Mouse (Mus musculus): ENCODE results near the gene Hnrnpul1. TPM values are rescaled to one million over a fixed set of nuclear protein-coding genes. Genes with fewer than 3 reads are reported as not detected.

The Hnrnpul1 gene
- polyA plus RNA-seq, 1 experiment = 84.0 TPM

- no peaks in the 10 kb centered on the region for H3K79me3 ChIP-seq (ENCODE audit: low read depth)
These were observed 74.6 kb downstream of the Hnrnpul1 start for GRCm38 (mm10) chr7:25679971-25680370.

GRCm38 (mm10) chr7:25677013-25677412 lies 77.5 kb downstream of the Hnrnpul1 start:
- TF ChIP-seq CEBPB (IDR thresholded peaks at IDR 0.05; ENCODE audit: low read depth) (no peak), MYOG (IDR thresholded peaks at IDR 0.05; ENCODE audit: control insufficient read depth, extremely low read depth, insufficient read length) (no peak), MAX (IDR thresholded peaks at IDR 0.05) (no peak), MYOD1 (IDR thresholded peaks at IDR 0.05; ENCODE audit: control insufficient read depth, insufficient read length, low read depth) (no peak)
- Histone ChIP-seq H3K4me3 (ENCODE audit: insufficient read depth, poor library complexity, severe bottlenecking) (no peak overlapping the region), H3K79me2 (ENCODE audit: control insufficient read depth, insufficient read depth) (no peaks in the 10 kb centered on the region)

More at GRCm38 (mm10) chr7:25679971-25680370, 74.6 kb downstream of the Hnrnpul1 start:
- Histone ChIP-seq H3ac (ENCODE audit: control insufficient read depth, insufficient read length, low read depth) (no peak overlapping the region), H3K79me2 (ENCODE audit: control insufficient read depth, insufficient read depth) (no peaks in the 10 kb centered on the region), H3K36me3 (ENCODE audit: control insufficient read depth, insufficient read depth) (no peaks in the 10 kb centered on the region), H3K4me3 (ENCODE audit: insufficient read depth, poor library complexity, severe bottlenecking) (peak overlapping the region; percentile 36), H3K27me3 (ENCODE audit: control insufficient read depth, insufficient read depth, insufficient read length) (no peaks in the 10 kb centered on the region)
- TF ChIP-seq USF1 (IDR thresholded peaks at IDR 0.05; ENCODE audit: low read depth) = no peak
- no peak for TF ChIP-seq MAX (IDR thresholded peaks at IDR 0.05)
- no peak for TF ChIP-seq CEBPB (IDR thresholded peaks at IDR 0.05; ENCODE audit: low read depth)
- TF ChIP-seq FOSL1 (IDR thresholded peaks at IDR 0.05; ENCODE audit: insufficient read depth, low read length, poor library complexity, severe bottlenecking) = no peak
- no peak for TF ChIP-seq MYOD1 (IDR thresholded peaks at IDR 0.05; ENCODE audit: control insufficient read depth, insufficient read length, low read depth)
- no peak for TF ChIP-seq MYOG (IDR thresholded peaks at IDR 0.05; ENCODE audit: control insufficient read depth, extremely low read depth, insufficient read length)
- TF ChIP-seq CTCF (IDR thresholded peaks at IDR 0.05; ENCODE audit: control insufficient read depth, insufficient read depth, insufficient read length) = no peak

GRCm38 (mm10) chr7:25676085-25676781 lies 78.3 kb downstream of the Hnrnpul1 start:
- no peaks in the 10 kb centered on the region for H3K36me3 ChIP-seq (ENCODE audit: control insufficient read depth, insufficient read depth)
- H3ac ChIP-seq (ENCODE audit: control insufficient read depth, insufficient read length, low read depth) = no peak overlapping the region
- H3K27me3 ChIP-seq (ENCODE audit: control insufficient read depth, insufficient read depth, insufficient read length) = peaks cover 8% of the 10 kb centered on the region
- no peak overlapping the region for H3K4me3 ChIP-seq (ENCODE audit: insufficient read depth, poor library complexity, severe bottlenecking)
- H3K79me3 ChIP-seq (ENCODE audit: low read depth) = no peaks in the 10 kb centered on the region
- H3K79me2 ChIP-seq (ENCODE audit: control insufficient read depth, insufficient read depth) = no peaks in the 10 kb centered on the region
- TF ChIP-seq MAX (IDR thresholded peaks at IDR 0.05) = no peak
- TF ChIP-seq USF1 (IDR thresholded peaks at IDR 0.05; ENCODE audit: low read depth) = no peak
- TF ChIP-seq MYOG (IDR thresholded peaks at IDR 0.05; ENCODE audit: control insufficient read depth, extremely low read depth, insufficient read length) = no peak
- TF ChIP-seq CEBPB (IDR thresholded peaks at IDR 0.05; ENCODE audit: low read depth) = no peak
- no peak for TF ChIP-seq FOSL1 (IDR thresholded peaks at IDR 0.05; ENCODE audit: insufficient read depth, low read length, poor library complexity, severe bottlenecking)
- no peak for TF ChIP-seq MYOD1 (IDR thresholded peaks at IDR 0.05; ENCODE audit: control insufficient read depth, insufficient read length, low read depth)
- TF ChIP-seq CTCF (IDR thresholded peaks at IDR 0.05; ENCODE audit: control insufficient read depth, insufficient read depth, insufficient read length) = no peak

More at GRCm38 (mm10) chr7:25677013-25677412, 77.5 kb downstream of the Hnrnpul1 start:
- Histone ChIP-seq H3ac (ENCODE audit: control insufficient read depth, insufficient read length, low read depth) (no peak overlapping the region), H3K79me3 (ENCODE audit: low read depth) (no peaks in the 10 kb centered on the region), H3K27me3 (ENCODE audit: control insufficient read depth, insufficient read depth, insufficient read length) (peaks cover 8% of the 10 kb centered on the region), H3K36me3 (ENCODE audit: control insufficient read depth, insufficient read depth) (no peaks in the 10 kb centered on the region)

GRCm38 (mm10) chr7:25675405-25675804 lies 79.2 kb downstream of the Hnrnpul1 start:
- Histone ChIP-seq H3ac (ENCODE audit: control insufficient read depth, insufficient read length, low read depth) (no peak overlapping the region), H3K36me3 (ENCODE audit: control insufficient read depth, insufficient read depth) (no peaks in the 10 kb centered on the region), H3K79me3 (ENCODE audit: low read depth) (no peaks in the 10 kb centered on the region), H3K79me2 (ENCODE audit: control insufficient read depth, insufficient read depth) (no peaks in the 10 kb centered on the region), H3K27me3 (ENCODE audit: control insufficient read depth, insufficient read depth, insufficient read length) (peaks cover 8% of the 10 kb centered on the region), H3K4me3 (ENCODE audit: insufficient read depth, poor library complexity, severe bottlenecking) (no peak overlapping the region)
- TF ChIP-seq MAX (IDR thresholded peaks at IDR 0.05) (no peak), MYOD1 (IDR thresholded peaks at IDR 0.05; ENCODE audit: control insufficient read depth, insufficient read length, low read depth) (no peak), CEBPB (IDR thresholded peaks at IDR 0.05; ENCODE audit: low read depth) (no peak)

GRCm38 (mm10) chr7:25674719-25675300 lies 79.7 kb downstream of the Hnrnpul1 start, which contains the start of gene Tmem91:
TSS of gene Tmem91 (minus strand) at chr7:25675166.
- Histone ChIP-seq H3K27me3 (ENCODE audit: control insufficient read depth, insufficient read depth, insufficient read length) (peaks cover 8% of the 10 kb centered on the region), H3ac (ENCODE audit: control insufficient read depth, insufficient read length, low read depth) (no peak within 1 kb of the TSS), H3K4me3 (ENCODE audit: insufficient read depth, poor library complexity, severe bottlenecking) (no peak within 1 kb of the TSS), H3K36me3 (ENCODE audit: control insufficient read depth, insufficient read depth) (no peaks in the 10 kb centered on the region), H3K79me2 (ENCODE audit: control insufficient read depth, insufficient read depth) (no peaks in the 10 kb centered on the region), H3K79me3 (ENCODE audit: low read depth) (no peaks in the 10 kb centered on the region)
- no peak for TF ChIP-seq MYOD1 (IDR thresholded peaks at IDR 0.05; ENCODE audit: control insufficient read depth, insufficient read length, low read depth)
- TF ChIP-seq MYOG (IDR thresholded peaks at IDR 0.05; ENCODE audit: control insufficient read depth, extremely low read depth, insufficient read length) = no peak
- no peak for TF ChIP-seq CTCF (IDR thresholded peaks at IDR 0.05; ENCODE audit: control insufficient read depth, insufficient read depth, insufficient read length)
- no peak for TF ChIP-seq MAX (IDR thresholded peaks at IDR 0.05)
- TF ChIP-seq USF1 (IDR thresholded peaks at IDR 0.05; ENCODE audit: low read depth) = no peak
- TF ChIP-seq CEBPB (IDR thresholded peaks at IDR 0.05; ENCODE audit: low read depth) = no peak
- TF ChIP-seq FOSL1 (IDR thresholded peaks at IDR 0.05; ENCODE audit: insufficient read depth, low read length, poor library complexity, severe bottlenecking) = no peak

Measured in C2C12 (cell line).